Mouse (Mus musculus) cerebellum, adult 2 months (tissue): ENCODE data around the gene Hmmr. TPM values are rescaled to one million over a fixed set of nuclear protein-coding genes. Genes with fewer than 3 reads are reported as not detected.

ENCODE experiments used
- DNase-seq, 2 experiments: peaks; one replicate each; pipeline ENCODE4 v3.0.0; 2021
- H3K27ac ChIP-seq: fragments of 200-500 bp; 2 replicates; pipeline ENCODE4 v1.5.1; 2012; ENCODE audit warnings: low read length, control low read depth, inconsistent platforms; ENCODE audit not compliant: insufficient read depth
- H3K27me3 ChIP-seq: fragments of 200-500 bp; 2 replicates; pipeline ENCODE4 v1.6.1; 2012; ENCODE audit warnings: inconsistent platforms, mild to moderate bottlenecking, low read length, moderate library complexity; ENCODE audit not compliant: control insufficient read depth, insufficient read depth
- H3K4me1 ChIP-seq: fragments of 200-500 bp; 2 replicates; pipeline ENCODE4 v1.6.1; 2011; ENCODE audit warnings: low read length; ENCODE audit not compliant: control insufficient read depth, insufficient read depth
- H3K4me3 ChIP-seq: fragments of 200-500 bp; replicated peaks from 2 replicates; pipeline ENCODE3; 2011; ENCODE audit warnings: mild to moderate bottlenecking, low read depth, low read length, control low read depth; ENCODE audit not compliant: insufficient read depth
- CTCF ChIP-seq: fragments of 200-500 bp; IDR thresholded peaks from 2 replicates; pipeline ENCODE4 v1.5.1; 2011; ENCODE audit warnings: low read depth, mild to moderate bottlenecking, control low read depth, low read length, moderate library complexity, borderline replicate concordance; ENCODE audit not compliant: insufficient read depth
- POLR2A ChIP-seq: fragments of 200-500 bp; IDR thresholded peaks from 2 replicates; pipeline ENCODE4 v1.6.1; 2011; ENCODE audit warnings: low read length, control low read depth, borderline replicate concordance; ENCODE audit not compliant: insufficient read depth
- WGBS: fragments of 180-500 bp; shearing (Covaris S2); methylation state at CpG from one replicate; pipeline ENCODE4 v1.1.7; 2018; 5-methylcytosine and 5-hydroxymethylcytosine counted together
- polyA plus RNA-seq: library from polyadenylated mRNA; depleted of rRNA; stranded (reverse); fragments of >200 nt; gene quantifications from 2 replicates; pipeline ENCODE4 v1.2.3, GENCODE M21; 2012

Hmmr gene
- polyA plus RNA-seq, 1 experiment = 0.08 TPM

DNA sequence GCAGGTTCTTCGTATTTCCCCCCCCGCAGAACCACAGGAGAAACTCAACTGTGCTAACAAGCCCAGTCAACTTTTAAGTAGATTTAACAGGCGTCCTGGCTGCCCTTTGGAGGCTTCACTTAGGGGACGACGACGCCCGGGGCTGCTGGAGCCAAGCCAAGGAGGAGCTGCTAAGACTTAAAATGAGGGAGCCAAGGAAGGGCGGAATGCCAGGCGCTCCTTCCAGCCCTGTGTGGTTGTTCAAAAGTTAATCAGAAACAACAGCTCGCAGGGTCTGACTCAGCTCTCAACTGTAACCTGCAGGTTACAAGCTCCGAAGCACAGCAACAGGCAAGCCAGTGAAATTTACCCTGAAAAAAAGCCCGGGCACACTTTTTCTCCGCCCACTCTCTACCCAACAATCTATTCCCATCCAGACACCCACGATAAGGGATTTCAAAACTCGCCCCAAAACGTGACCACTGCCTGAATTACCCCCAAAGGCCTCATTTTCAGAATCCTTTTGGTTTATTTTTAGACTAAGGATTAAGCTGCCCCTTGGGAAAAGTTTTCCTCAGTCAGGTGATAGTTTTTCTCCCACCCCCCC lies 39.8 kb downstream of the Hmmr start:
- TF ChIP-seq POLR2A (no peak), CTCF (no peak)

DNA sequence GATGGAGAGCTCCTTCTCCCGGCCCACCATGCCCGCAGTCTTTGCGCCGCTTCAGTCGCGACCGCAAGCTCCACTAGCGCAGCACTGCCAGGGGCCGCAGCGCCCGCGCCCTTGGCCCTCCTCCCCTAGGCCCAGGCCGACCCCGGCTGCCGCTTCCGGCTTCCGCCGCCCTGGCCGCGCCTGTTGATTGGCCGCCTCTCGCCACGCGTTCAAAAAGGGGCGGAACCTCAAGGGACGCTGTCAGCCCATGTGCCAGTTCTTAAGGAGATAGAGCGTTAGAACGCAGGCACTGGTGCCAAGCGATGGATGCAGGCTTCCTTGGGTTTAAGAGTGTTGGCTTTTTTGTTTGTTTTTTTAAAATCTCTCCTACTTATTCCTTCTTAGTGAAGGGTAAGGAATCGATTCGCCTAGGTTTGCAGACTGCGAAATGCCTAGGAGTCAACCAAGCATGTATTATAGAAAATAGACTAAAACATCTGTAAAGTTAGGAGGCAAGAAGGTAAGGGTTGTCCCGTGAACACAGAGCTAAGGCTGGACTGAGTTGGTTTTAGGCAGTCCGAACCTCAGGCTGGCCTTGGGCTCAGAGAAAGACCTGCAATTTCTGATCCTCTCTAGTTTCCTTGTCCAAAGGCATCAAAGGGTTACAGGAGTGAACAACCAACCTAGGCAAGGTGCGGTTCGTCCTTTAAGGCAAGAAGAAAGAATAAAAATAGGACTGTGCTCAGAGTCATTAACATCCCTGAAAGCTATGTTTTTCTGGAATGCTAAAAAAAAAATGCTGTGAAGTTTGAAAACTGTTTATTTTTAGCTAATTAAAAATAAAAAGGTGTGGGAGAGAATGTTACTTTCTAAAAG lies 40.5 kb downstream of the Hmmr start:
- Histone ChIP-seq H3K4me3 (peak overlapping the region; percentile 88), H3K4me1 (peaks cover 9% of the 10 kb centered on the region), H3K27ac (peak overlapping the region; percentile 58), H3K27me3 (no peaks in the 10 kb centered on the region)
- WGBS = under 1% methylated on average over 36 of the region's 36 CpGs
- DNase-seq = peak; percentile 94 to 95
- TF ChIP-seq CTCF (no peak), POLR2A (peak; percentile 77; the same call in 1 of the 2 replicates)

More for the DNA sequence above, 39.8 kb downstream of the Hmmr start:
- WGBS = under 1% methylated on average over 16 of the region's 16 CpGs
- peak; percentile 67 for DNase-seq
- Histone ChIP-seq H3K27me3 (no peaks in the 10 kb centered on the region), H3K4me3 (peak overlapping the region; percentile 56), H3K4me1 (peaks cover 9% of the 10 kb centered on the region), H3K27ac (peak overlapping the region; percentile 24; the same call in 1 of the 2 replicates)

DNA sequence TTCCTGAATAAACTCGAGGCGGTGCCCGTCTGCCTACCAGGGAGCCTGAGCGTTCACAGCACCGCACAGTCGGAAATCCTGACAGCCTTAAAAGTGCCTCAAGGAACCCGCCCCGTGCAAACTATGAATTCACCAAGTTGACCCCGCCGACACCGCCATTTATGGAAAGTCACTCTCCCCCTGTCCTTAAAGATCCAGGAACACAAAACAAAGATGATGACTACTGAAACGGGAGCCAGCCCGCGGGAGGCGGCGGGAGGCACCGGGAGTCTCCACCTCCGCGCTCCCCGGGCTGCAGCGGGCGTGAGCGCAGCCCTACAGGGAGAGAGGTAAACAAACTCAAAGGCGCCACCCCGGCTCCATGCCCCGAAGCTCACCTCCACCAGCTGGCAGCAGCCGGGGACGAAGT lies 41.1 kb downstream of the Hmmr start:
- H3K4me1 ChIP-seq = peaks cover 14% of the 10 kb centered on the region
- H3K27me3 ChIP-seq = no peaks in the 10 kb centered on the region
- TF ChIP-seq POLR2A = no peak
- TF ChIP-seq CTCF = no peak
- H3K27ac ChIP-seq = peak overlapping the region; percentile 58
- whole genome bisulfite sequencing = under 1% methylated on average over 28 of the region's 28 CpGs
- H3K4me3 ChIP-seq = peak overlapping the region; percentile 88
- DNase-seq = no peak

DNA sequence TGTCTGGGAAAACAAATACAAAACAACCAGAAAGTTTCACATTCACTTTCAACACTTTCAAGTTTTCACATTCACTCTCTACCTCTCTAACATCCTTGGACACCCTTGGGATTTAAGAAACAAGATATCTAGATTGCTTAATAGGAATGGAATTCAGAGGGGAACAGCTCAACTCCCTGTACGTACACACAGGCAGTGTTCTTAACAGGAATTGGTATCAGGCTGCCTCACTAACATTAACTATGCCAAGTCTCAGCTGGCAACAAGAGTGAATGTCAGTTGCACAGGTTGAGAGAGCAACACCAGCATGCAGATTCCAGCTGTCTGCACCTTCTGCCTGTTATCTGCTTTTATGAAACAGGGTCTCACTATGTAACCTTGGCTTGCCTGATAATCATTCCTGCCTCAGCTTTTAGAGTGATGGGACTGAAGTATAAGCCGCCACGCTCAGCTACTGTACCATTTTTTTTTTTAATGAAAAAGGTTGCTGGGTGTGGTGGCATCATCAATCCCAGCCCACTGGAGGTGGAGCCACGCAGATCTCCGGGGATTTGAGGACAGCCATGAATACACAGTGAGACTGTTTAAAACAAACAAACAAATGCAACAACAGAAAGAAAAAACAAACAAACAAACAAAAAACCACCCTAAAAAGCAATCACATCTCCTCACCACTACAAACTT lies 42.6 kb downstream of the Hmmr start:
- H3K27me3 ChIP-seq = no peaks in the 10 kb centered on the region
- DNase-seq = peak in 1 of 2 experiments; percentile 17
- peak overlapping the region; percentile 18 for H3K4me3 ChIP-seq
- H3K4me1 ChIP-seq = peaks cover 14% of the 10 kb centered on the region
- TF ChIP-seq POLR2A = no peak
- TF ChIP-seq CTCF = no peak
- 26% methylated on average over 5 of the region's 5 CpGs for WGBS
- no peak overlapping the region for H3K27ac ChIP-seq

DNA sequence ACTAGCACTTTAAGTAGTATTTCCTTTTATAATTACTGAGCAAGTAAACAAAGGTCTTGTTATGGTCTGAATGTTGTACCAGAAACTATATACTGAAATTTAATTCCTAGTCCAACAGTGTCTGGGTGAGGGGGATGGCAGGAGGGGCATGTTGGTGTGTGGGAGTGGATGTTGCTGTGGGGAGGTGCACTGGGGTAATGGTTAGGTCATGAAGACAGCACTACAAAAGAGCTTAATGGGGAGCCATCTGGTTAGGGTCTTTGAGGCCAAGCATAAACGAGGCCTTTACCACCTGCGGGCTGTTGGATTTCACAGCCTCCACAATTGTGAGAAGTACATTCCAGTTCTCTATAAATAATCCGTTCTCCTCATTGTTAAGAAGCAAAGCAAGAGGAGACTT lies 49.9 kb downstream of the Hmmr start:
- Histone ChIP-seq H3K27me3 (no peaks in the 10 kb centered on the region), H3K27ac (no peak overlapping the region), H3K4me3 (no peak overlapping the region), H3K4me1 (peaks cover 4% of the 10 kb centered on the region)
- WGBS = 45% methylated on average over 3 of the region's 3 CpGs
- no peak for TF ChIP-seq POLR2A
- no peak for TF ChIP-seq CTCF
- DNase-seq = peak in 1 of 2 experiments; percentile 36

DNA sequence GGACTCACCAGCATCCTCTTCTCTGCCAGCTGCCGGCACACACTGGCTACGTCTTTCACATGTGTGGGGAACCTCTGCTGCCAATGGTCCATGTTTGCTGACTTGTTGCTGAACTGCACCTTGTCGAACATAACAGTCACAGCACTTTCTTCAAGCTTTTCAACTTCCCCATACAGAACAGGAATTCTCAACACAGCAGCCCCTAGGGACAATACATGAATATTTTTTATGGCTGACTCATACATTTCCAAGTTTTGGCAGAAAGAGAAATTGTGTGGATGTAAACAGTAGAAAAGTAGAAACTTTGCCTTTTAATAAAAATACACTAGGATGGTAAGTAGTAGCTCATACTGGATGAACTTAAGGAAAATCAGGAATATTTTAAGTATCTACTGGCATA lies 50.8 kb downstream of the Hmmr start:
- H3K27ac ChIP-seq = no peak overlapping the region
- WGBS = 93% methylated on average over 3 of the region's 3 CpGs
- no peaks in the 10 kb centered on the region for H3K27me3 ChIP-seq
- peaks cover 3% of the 10 kb centered on the region for H3K4me1 ChIP-seq
- H3K4me3 ChIP-seq = no peak overlapping the region
- TF ChIP-seq POLR2A (no peak), CTCF (no peak)
- no peak for DNase-seq

- TF ChIP-seq POLR2A (no peak), CTCF (no peak)
- H3K27me3 ChIP-seq = no peaks in the 10 kb centered on the region
- no peak overlapping the region for H3K4me3 ChIP-seq
- DNase-seq = no peak
- WGBS = 100% methylated on average over 1 of the region's 1 CpGs
- no peaks in the 10 kb centered on the region for H3K4me1 ChIP-seq
- no peak overlapping the region for H3K27ac ChIP-seq
Measured at GRCm38 (mm10) chr11:40677169-40677568, 56.1 kb downstream of the Hmmr start.
